Mouse (Mus musculus): ENCODE data around the gene Rin3. TPM values are rescaled to one million over a fixed set of nuclear protein-coding genes. Genes with fewer than 3 reads are reported as not detected.

Gene Rin3
- polyA plus RNA-seq, 1 experiment from 2014 or later, result 1.7 TPM

DNA sequence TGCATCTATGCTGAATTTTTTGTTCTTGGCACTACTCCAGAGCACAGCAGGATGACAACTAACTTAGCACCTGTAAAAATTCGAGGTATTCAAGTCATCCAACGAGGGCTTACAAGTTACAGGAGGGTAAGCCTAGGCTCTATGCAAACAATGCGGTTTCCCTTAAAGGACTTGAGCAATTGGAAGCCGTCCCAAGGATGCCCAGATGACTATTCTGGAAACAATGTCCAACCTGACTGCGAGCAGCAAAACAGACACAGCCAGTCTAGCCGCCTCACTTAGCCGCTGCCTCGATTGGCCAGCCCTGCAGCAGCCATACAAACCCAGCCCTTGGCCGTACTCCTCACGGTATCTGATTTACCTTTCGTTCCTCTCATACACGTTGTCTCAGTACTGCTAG is 149.4 kb downstream of the Rin3 start:
- H3K36me3 ChIP-seq (ENCODE audit: control insufficient read depth, insufficient read depth), result no peaks in the 10 kb centered on the region
- H3K4me3 ChIP-seq (replicated peaks; ENCODE audit: low read length), result no peak overlapping the region
- no peaks in the 10 kb centered on the region for H3K4me1 ChIP-seq (replicated peaks; ENCODE audit: control insufficient read depth, insufficient read depth, low read length)
- no peaks in the 10 kb centered on the region for H3K27me3 ChIP-seq (replicated peaks; ENCODE audit: control insufficient read depth, insufficient read depth, low read length)
- no peaks in the 10 kb centered on the region for H3K9me3 ChIP-seq (ENCODE audit: control insufficient read depth, low read length)
- no peak overlapping the region for H3K4me2 ChIP-seq (ENCODE audit: low read length)
- no peak overlapping the region for H3K27ac ChIP-seq (ENCODE audit: low read length)
- no peak overlapping the region for H3K9ac ChIP-seq (replicated peaks; ENCODE audit: low read depth, low read length)
- no peak for ATAC-seq
- WGBS, result 84% methylated on average over 12 of the region's 12 CpGs

DNA sequence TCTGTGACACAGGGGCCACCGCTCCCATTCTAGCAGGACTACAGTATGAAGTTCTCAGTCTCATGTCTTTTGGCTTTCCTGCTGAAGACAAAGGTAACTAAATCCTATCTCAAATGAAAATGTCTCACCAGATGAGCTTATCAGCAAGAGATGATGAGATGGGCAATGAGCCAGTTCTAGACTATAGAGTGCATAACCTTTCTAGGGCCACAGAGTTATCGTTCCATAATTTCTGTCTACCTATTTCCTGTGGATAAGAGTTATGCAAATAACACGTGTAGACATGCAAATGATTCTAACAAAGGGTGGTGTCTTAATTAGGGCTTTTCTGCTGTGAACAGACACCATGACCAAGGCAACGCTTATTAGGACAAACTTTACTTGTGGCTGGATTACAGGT is 151.3 kb downstream of the Rin3 start:
- no peaks in the 10 kb centered on the region for H3K27me3 ChIP-seq (replicated peaks; ENCODE audit: control insufficient read depth, insufficient read depth, low read length)
- H3K4me2 ChIP-seq (ENCODE audit: low read length), result no peak overlapping the region
- 86% methylated on average over 4 of the region's 4 CpGs for WGBS
- peaks cover 12% of the 10 kb centered on the region for H3K4me1 ChIP-seq (replicated peaks; ENCODE audit: control insufficient read depth, insufficient read depth, low read length)
- H3K9me3 ChIP-seq (ENCODE audit: control insufficient read depth, low read length), result no peaks in the 10 kb centered on the region
- H3K36me3 ChIP-seq (ENCODE audit: control insufficient read depth, insufficient read depth), result no peaks in the 10 kb centered on the region
- ATAC-seq, result no peak
- H3K4me3 ChIP-seq (replicated peaks; ENCODE audit: low read length), result no peak overlapping the region
- no peak overlapping the region for H3K9ac ChIP-seq (replicated peaks; ENCODE audit: low read depth, low read length)
- no peak overlapping the region for H3K27ac ChIP-seq (ENCODE audit: low read length)

DNA sequence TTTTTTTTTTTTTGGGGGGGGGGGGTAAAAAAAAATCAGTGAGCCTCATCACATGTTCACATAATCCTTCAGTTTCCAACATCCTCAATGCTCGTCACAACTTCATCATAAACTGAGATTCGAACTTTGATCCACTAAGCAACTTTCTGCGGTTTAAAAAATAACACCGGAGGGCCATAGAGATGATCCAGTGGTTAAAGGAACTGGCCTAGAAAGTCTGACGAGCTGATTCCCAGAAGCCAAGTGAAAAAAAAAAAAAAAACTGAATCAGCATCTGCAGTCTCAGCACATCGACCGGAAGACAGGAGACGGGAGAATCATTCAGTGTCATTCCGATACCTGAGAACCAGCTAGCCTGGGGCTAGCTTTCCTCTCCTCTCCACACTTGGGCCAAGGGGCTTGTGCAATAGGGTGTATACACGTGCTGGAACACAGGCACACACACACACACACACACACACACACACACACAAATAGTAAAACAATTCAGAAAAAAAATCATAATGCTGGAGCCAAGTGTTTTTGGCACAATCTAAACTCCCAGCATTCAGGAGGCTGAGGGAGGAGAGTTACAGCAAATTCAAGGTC is 154.2 kb downstream of the Rin3 start:
- Histone ChIP-seq H3K4me2 (ENCODE audit: low read length) (no peak overlapping the region), H3K9me3 (ENCODE audit: control insufficient read depth, low read length) (no peaks in the 10 kb centered on the region), H3K36me3 (ENCODE audit: control insufficient read depth, insufficient read depth) (no peaks in the 10 kb centered on the region), H3K4me1 (replicated peaks; ENCODE audit: control insufficient read depth, insufficient read depth, low read length) (peaks cover 15% of the 10 kb centered on the region), H3K27ac (ENCODE audit: low read length) (no peak overlapping the region), H3K4me3 (replicated peaks; ENCODE audit: low read length) (no peak overlapping the region), H3K27me3 (replicated peaks; ENCODE audit: control insufficient read depth, insufficient read depth, low read length) (no peaks in the 10 kb centered on the region), H3K9ac (replicated peaks; ENCODE audit: low read depth, low read length) (no peak overlapping the region)
- WGBS, result 82% methylated on average over 10 of the region's 10 CpGs
- no peak for ATAC-seq

DNA sequence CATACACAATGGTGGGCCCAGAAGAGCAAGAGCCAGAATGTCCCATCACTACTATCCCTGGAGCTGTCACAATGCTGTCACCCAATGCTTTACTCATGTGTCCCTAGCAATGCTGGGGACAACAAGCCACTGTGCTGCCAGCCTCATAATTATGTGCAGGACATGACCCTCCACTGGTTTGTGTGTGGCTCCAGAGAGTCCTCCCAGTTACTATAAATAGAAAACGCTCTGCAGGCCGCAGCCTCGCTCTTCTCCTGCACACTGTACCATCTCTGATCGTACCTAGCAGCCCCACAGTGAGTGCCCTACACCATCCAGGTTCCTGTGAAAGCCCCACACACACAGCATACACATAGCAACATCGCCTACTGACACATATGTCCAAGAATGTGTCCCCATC is 155.1 kb downstream of the Rin3 start:
- Histone ChIP-seq H3K27ac (ENCODE audit: low read length) (no peak overlapping the region), H3K4me3 (replicated peaks; ENCODE audit: low read length) (no peak overlapping the region), H3K27me3 (replicated peaks; ENCODE audit: control insufficient read depth, insufficient read depth, low read length) (no peaks in the 10 kb centered on the region), H3K9me3 (ENCODE audit: control insufficient read depth, low read length) (no peaks in the 10 kb centered on the region), H3K4me2 (ENCODE audit: low read length) (no peak overlapping the region), H3K4me1 (replicated peaks; ENCODE audit: control insufficient read depth, insufficient read depth, low read length) (peaks cover 15% of the 10 kb centered on the region), H3K36me3 (ENCODE audit: control insufficient read depth, insufficient read depth) (no peaks in the 10 kb centered on the region), H3K9ac (replicated peaks; ENCODE audit: low read depth, low read length) (no peak overlapping the region)
- 83% methylated on average over 5 of the region's 5 CpGs for WGBS
- no peak for ATAC-seq

DNA sequence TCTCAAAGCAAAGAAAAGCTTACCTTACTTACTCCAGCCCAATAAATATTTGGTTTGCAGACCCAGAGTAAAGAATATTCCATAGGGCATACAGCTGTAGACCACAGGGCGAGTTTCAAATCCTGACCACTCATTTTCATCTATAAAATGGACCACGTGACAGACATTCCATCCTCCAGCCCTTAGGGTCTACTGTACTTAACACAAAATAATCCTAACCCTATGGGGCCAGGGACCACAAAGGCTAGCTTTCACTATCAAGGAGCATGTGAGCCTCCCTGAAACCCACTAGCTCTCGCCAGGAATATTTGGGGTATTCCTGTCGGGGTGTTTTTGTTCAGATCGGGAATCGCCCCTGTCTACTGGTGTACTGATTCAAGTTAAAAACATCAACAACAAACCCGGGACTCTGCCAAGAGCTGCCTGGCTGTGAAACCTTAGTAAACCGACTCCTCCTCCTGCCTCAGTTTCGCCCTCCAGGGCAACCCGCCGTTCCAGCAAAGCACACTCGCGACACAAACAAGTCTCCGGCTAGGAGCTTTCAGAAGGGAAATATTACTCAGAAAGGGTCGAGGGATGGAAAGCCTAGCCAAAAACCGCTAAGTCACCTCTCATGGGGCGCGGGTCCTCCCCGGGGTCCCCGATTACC is 156.3 kb downstream of the Rin3 start:
- 3% methylated on average over 20 of the region's 20 CpGs for WGBS
- peak; percentile 45 for ATAC-seq
- Histone ChIP-seq H3K27me3 (replicated peaks; ENCODE audit: control insufficient read depth, insufficient read depth, low read length) (no peaks in the 10 kb centered on the region), H3K4me1 (replicated peaks; ENCODE audit: control insufficient read depth, insufficient read depth, low read length) (peaks cover 15% of the 10 kb centered on the region), H3K9ac (replicated peaks; ENCODE audit: low read depth, low read length) (peak overlapping the region; percentile 53), H3K9me3 (ENCODE audit: control insufficient read depth, low read length) (no peaks in the 10 kb centered on the region), H3K27ac (ENCODE audit: low read length) (no peak overlapping the region), H3K4me2 (ENCODE audit: low read length) (peak overlapping the region; percentile 59), H3K36me3 (ENCODE audit: control insufficient read depth, insufficient read depth) (no peaks in the 10 kb centered on the region), H3K4me3 (replicated peaks; ENCODE audit: low read length) (peak overlapping the region; percentile 53)

DNA sequence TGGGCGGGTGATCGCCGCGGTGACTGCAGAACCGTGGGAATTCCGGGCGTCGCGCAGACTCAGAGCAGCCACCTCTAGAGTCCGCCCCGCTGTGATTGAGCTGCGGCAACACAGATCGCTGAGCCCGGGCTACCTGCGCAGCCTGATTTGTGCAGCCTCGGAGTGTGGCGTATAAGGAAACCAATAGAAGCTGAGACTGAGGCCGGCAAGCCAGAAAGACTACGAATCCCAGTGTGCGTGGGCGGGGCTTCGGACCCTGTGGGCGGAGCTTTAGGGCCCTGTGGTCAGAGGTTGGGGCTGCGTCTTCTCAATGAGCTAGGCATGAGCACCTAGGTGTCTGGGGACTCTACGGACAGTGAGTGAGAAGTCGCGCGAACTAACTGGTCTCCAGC is 156.8 kb downstream of the Rin3 start, which contains the start of gene Lgmn:
Lgmn (minus strand) TSS at position 182 of the 392 bp plus-strand sequence.
- WGBS, result under 1% methylated on average over 28 of the region's 28 CpGs
- ATAC-seq, result peak; percentile 100
- H3K27ac ChIP-seq (ENCODE audit: low read length), result 0 out of 2 replicates have a peak within 1 kb of the TSS, but pooled peaks have one; percentile 26
- no peaks in the 10 kb centered on the region for H3K27me3 ChIP-seq (replicated peaks; ENCODE audit: control insufficient read depth, insufficient read depth, low read length)
- no peaks in the 10 kb centered on the region for H3K36me3 ChIP-seq (ENCODE audit: control insufficient read depth, insufficient read depth)
- H3K9ac ChIP-seq (replicated peaks; ENCODE audit: low read depth, low read length), result peak within 1 kb of the TSS; percentile 58
- H3K4me3 ChIP-seq (replicated peaks; ENCODE audit: low read length), result peak within 1 kb of the TSS; percentile 53
- peaks cover 15% of the 10 kb centered on the region for H3K4me1 ChIP-seq (replicated peaks; ENCODE audit: control insufficient read depth, insufficient read depth, low read length)
- peak within 1 kb of the TSS; percentile 59 for H3K4me2 ChIP-seq (ENCODE audit: low read length)
- H3K9me3 ChIP-seq (ENCODE audit: control insufficient read depth, low read length), result no peaks in the 10 kb centered on the region

Other genes starting within 250 kb of the Rin3 start
- 1.3 and 1.8 TPM in 2 replicates for gene Slc24a4, start 154.3 kb upstream of the Rin3 start, polyA plus RNA-seq (2015; fragmentation: Nextera tagmentation; extraction: Ambion mirVana)
- gene Lgmn, start 156.8 kb downstream of the Rin3 start, polyA plus RNA-seq (2015; fragmentation: Nextera tagmentation; extraction: Ambion mirVana), result 70.3 and 78.8 TPM in 2 replicates
- gene Golga5, start 186.1 kb downstream of the Rin3 start, polyA plus RNA-seq (2015; fragmentation: Nextera tagmentation; extraction: Ambion mirVana), result 33.2 and 35.5 TPM in 2 replicates